Mouse (Mus musculus) large intestine, adult 2 months (tissue): ENCODE results near the gene Gm8104. TPM values are rescaled to one million over a fixed set of nuclear protein-coding genes. Genes with fewer than 3 reads are reported as not detected.
"Not testable (repeated sequence)": the region's sequence is repeated elsewhere in the genome, so short reads cannot be mapped to it uniquely, and the experiment has no call there.

Experiments
- DNase-seq: peaks from one replicate; pipeline ENCODE4 v3.0.0-alpha.2; 2012; ENCODE audit warnings: low read depth, low spot score
- WGBS: fragments of 180-500 bp; shearing (Covaris S2); methylation state at CpG from one replicate; pipeline ENCODE4 v1.1.7; 2018; 5-methylcytosine and 5-hydroxymethylcytosine counted together
- polyA plus RNA-seq: library from polyadenylated mRNA; depleted of rRNA; stranded (reverse); fragments of >200 nt; gene quantifications from 2 replicates; pipeline ENCODE4 v1.2.3, GENCODE M21; 2012; rRNA removed

Gene Gm8104
- polyA plus RNA-seq, result not detected in 2 replicates

DNA sequence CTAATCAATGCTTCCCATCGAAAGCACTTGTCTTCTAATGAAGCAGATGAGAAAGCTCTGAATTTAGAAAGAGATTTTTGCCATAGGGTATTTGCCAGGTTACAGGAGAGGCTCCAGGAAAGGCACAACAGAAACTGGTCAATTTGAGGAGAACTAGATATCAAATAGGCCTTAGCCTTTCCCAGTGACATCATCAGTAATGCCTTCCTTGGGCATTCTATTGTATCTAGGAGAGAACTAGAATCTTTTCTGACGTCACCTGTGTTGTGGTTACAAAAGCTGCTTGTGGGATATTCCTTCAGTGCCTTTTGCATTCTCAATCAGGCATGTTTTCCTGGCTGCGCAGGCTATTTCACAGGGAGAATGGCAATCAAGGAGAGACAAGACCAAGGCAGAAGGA, at the start of gene Gm8104:
Gm8104 (plus strand) TSS at position 301 of the 400 bp plus-strand sequence.
- not testable (repeated sequence) for DNase-seq
- WGBS, result 59% methylated on average over 3 of the region's 3 CpGs

DNA sequence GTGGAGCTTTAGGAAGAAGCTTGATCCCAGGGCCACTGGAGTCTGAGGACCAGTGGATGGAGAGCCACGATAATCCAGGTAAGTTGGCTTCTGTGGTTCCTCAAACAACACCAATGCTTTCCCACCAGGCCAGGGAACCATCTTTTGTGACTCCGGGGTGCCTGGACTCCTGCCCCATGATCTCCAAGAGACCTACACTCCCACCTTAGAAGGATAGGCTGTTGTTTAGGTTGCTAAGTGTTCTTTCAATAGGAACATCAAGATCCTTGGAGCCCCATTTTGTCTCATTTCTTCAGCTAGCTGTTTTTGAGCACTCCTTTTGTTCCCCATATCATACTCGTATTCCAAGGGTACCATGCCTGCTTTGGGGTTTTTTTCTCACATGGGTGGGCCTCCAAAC, 42.3 kb upstream of the Gm8104 start:
- not testable (repeated sequence) for DNase-seq
- WGBS, result 76% methylated on average over 3 of the region's 3 CpGs

DNA sequence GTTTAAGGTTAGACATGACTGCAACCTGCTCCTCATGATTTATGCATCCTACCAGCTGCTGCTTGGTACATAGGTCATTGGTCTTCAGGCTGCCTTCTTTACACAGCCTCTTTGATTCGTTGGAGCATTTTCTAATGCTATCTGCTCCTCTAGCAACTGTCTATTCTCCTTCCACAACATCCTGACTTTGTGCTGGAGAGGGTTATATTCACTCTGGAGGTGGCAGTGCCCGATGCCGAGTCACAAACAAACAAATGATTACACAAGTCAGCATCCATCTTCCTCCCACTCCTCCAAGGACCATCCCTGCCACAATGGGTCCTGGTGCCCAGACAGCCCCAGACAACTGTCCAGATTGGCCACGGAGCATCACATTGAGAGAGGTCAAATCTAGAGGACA, 40.2 kb upstream of the Gm8104 start:
- WGBS, result 60% methylated on average over 4 of the region's 4 CpGs
- DNase-seq, result not testable (repeated sequence)

DNA sequence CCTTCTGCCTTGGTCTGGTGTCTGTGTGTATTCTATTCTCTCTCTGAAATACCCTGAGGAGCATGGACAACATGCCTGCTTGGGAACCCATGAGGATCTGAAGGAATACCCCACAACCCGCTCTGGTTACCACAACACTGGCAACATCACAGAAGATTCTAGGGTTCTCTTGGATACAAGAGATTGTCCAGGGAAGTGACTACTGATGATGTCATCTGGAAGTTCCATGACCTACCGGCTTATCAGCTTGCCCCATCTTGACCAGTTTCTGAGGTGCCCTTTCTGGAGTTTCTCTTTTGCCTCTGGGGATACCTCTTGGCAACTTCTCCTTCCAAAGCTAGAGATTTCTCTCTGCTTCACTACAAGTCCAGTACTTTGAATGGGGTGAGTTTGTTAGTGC, 23.9 kb upstream of the Gm8104 start, which contains the start of gene Gm8094:
Gm8094 (minus strand) TSS at position 101 of the 400 bp plus-strand sequence.
- WGBS, result 80% methylated on average over 2 of the region's 2 CpGs
- DNase-seq, result not testable (repeated sequence)

DNA sequence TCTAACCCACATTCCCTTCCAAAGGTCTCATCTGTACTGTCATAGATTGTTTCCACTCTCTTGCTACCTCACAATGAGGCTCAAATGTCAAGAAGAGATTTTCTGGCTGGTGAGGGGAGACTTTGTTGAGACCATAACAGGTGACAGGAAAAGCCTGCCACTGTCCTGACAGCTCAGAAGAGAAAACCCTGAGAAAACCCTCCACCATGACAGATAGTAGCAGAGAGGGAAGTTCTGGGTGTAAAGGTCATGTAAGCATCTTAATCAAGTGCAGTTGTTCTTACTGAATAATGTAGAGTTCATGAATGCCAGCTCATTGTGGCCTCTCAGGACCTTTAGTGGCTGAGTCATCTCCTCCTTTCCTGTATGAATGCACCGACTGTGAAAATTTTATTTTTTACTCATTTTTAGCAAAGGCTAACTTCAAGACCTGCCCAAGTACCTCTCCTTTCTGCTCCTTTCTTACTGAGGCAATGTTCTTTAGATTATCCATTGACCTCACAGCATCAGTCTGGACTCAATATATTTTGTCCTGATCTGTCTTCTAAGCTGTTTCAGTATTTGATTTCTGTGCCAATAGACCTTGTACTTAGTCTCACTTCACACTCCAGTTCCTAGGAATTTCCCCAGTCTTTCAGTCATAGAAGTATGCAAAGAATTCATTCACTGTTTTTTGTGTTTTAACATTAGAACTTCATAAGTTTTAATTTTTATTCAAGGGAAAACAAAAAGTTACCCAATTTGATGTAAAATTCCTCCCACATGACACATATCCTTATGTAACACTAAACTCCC, 15.3 kb upstream of the Gm8104 start:
- not testable (repeated sequence) for DNase-seq
- WGBS, result 78% methylated on average over 1 of the region's 1 CpGs

DNA sequence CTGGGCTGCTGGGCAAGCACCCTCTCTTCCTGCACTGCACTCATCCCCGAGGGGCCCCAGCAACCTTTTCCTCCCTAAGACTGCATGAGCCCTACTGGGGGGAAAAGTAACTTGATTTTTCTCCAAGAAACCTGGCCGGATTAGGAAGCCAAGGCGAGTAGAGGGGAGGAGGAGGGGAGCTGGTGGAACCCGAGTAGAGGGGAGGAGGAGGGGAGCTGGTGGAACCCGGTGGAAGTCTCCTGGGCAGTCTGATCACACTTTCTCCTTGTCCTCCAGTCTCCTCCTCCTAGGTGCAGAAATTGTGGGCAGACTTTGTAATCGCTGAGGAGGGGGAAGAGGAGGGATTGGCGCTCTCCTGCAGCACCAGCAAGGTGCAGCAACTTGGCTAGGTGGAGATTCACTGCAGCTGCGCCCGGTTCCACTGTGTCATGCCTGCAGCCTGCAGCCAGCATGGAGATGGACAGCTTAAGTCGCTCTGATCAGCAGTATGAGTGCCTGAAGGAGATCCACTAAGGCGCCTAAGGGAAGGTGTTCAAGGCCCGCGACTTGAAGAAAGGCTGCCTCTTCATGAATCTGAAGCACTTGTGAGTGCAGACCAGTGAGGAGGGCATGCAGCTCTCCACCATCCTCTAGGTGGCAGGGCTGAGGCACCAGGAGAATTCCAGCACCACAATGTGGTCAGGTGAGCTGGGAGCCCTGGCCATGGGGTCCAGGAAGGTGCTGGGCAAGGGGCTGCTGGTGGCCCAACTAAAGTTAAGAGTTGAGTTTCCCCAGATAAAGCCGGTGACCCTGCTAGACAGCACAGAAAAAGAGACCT, 11.1 kb upstream of the Gm8104 start:
- DNase-seq, result not testable (repeated sequence)
- 39% methylated on average over 1 of the region's 14 CpGs for WGBS

DNA sequence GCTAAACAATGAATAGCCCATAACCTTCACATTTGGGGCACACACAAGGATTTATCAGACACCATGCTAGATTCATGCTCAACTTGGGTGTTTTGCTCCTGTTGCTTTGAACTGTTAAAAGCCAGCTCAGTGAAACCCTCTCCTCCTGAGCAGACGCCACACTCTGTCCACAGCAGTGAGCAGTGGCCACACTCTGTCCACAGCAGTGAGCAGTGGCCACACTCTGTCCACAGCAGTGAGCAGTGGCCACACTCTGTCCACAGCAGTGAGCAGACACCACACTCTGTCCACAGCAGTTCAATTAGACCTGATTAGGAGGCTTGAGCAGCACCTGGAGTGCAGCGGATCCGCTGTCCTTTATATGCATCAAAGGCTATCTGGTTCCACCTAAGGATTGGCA, 19.3 kb downstream of the Gm8104 start:
- 90% methylated on average over 3 of the region's 3 CpGs for WGBS
- not testable (repeated sequence) for DNase-seq

DNA sequence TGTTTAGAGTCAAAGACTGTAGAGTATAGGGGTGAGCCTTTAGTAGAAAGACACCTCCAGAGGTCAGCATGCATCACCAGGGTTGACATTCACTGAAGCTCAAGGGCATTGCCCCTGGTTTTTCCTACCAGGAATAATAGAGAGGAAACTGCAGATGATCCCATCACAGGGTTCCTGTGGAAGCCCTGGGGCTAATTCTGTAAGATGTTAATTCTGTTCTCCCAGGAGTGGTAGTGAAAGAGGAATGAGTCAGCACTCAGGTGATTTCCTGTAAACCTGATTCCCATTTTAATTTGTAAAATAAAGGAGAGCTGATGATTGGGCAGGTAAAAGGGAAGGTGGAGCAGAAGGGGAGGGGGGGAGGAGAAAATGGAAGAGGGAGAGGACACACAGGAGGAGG, 25.9 kb downstream of the Gm8104 start:
- not testable (repeated sequence) for DNase-seq

Other genes with a start within 250 kb of the Gm8104 start
- not detected in 2 replicates for gene Gm21977, start 247.1 kb upstream of the Gm8104 start, polyA plus RNA-seq
- gene Gm8082, start 107.0 kb upstream of the Gm8104 start, polyA plus RNA-seq, result not detected in 2 replicates
- not detected in 2 replicates for gene Gm10376, start 85.0 kb upstream of the Gm8104 start, polyA plus RNA-seq
- not detected in 2 replicates for gene Gm8094, start 24.0 kb upstream of the Gm8104 start, polyA plus RNA-seq
- gene Gm7233, start 79.3 kb downstream of the Gm8104 start, polyA plus RNA-seq, result not detected in 2 replicates
- gene Gm8122, start 134.7 kb downstream of the Gm8104 start, polyA plus RNA-seq, result not detected in 2 replicates
- not detected in 2 replicates for gene Gm8126, start 158.0 kb downstream of the Gm8104 start, polyA plus RNA-seq
- gene Gm9732, start 174.4 kb downstream of the Gm8104 start, polyA plus RNA-seq, result not detected in 2 replicates
- not detected in 2 replicates for gene Gm8127, start 193.2 kb downstream of the Gm8104 start, polyA plus RNA-seq
- gene 1700001F09Rik, start 247.2 kb downstream of the Gm8104 start, polyA plus RNA-seq, result not detected in 2 replicates